27 mouse cellular contexts compared by ENCODE assay signal in the genomic region with DNA sequence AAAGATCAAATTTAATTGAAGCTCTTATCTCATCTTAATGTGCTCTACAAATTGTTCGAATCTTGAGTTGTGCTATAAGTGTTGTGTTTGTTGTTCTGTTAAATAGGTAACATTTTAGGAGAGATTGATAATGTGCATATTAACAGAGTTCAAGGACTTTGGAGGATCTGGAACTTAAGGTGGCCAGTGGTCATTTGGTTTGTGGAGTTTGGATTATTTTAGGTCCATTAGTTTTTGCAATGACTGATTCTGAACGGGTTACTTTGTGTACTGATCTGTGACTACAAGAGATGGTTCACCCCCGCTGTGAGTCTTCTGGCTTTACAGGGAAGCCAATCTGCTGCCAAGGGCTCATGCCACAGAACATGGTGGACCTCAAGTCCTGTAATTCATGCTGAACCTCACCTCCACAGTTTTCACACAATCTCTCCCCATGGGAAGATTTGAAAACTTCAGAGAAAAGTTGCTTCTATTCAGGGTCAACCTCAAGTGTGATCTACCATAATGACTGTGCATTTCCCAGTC. TPM values are rescaled to one million over a fixed set of nuclear protein-coding genes. Genes with fewer than 3 reads are reported as not detected.
A peak's percentile ranks its signal among the peaks of the same experiment; 100 is the strongest.
DNase-seq lines count a peak whose midpoint lies in the region; ATAC-seq and TF ChIP-seq lines count a peak whose summit lies in the region.
"Had no signal": no experiment of that assay in that cellular context is flagged by ENCODE, and none has a peak within 500 bp of the region (broad histone marks: within the 10 kb centered on the region; RNA-seq: fewer than 3 reads in every experiment).

No protein-coding gene starts in this region.

- no peaks in the 10 kb centered on the region for H3K36me3 ChIP-seq in kidney, adult 2 months (ENCODE audit: control insufficient read depth, insufficient read depth, low read length)
- no peaks in the 10 kb centered on the region for H3K36me3 ChIP-seq in kidney, embryonic 14.5 days (ENCODE audit: control insufficient read depth, insufficient read depth, low read length)
- H3K36me3 ChIP-seq: embryonic facial prominence, embryonic 13.5 days; embryonic facial prominence, embryonic 15.5 days; forebrain, embryonic 10.5 days; forebrain, embryonic 12.5 days had no signal

- H3K4me3 ChIP-seq in kidney, adult 2 months (ENCODE audit: insufficient read depth, low read depth, low read length): no peak overlapping the region
- H3K4me3 ChIP-seq in kidney, embryonic 14.5 days (ENCODE audit: low read length): no peak overlapping the region
- H3K4me3 ChIP-seq: embryonic facial prominence, embryonic 13.5 days; embryonic facial prominence, embryonic 15.5 days; erythroblast, embryonic 14.5 days; forebrain, embryonic 10.5 days; forebrain, embryonic 12.5 days had no signal

- no peak for TF ChIP-seq POLR2A in kidney, adult 2 months (IDR thresholded peaks at IDR 0.05; ENCODE audit: low read depth, low read length)

- no peaks in the 10 kb centered on the region for H3K9me3 ChIP-seq in kidney, embryonic 14.5 days (ENCODE audit: control insufficient read depth, low read length)
- H3K9me3 ChIP-seq: embryonic facial prominence, embryonic 13.5 days; embryonic facial prominence, embryonic 15.5 days; forebrain, embryonic 10.5 days; forebrain, embryonic 12.5 days had no signal

- no peak for ATAC-seq in kidney, embryonic 14.5 days (ENCODE audit: low FRiP score, low TSS enrichment)
- ATAC-seq: forebrain, embryonic 14.5 days; forebrain, embryonic 16.5 days had no signal

- H3K4me1 ChIP-seq in kidney, adult 2 months (ENCODE audit: control insufficient read depth, insufficient read depth, low read length): no peaks in the 10 kb centered on the region
- H3K4me1 ChIP-seq in kidney, embryonic 14.5 days (ENCODE audit: control insufficient read depth, insufficient read depth, low read length): no peaks in the 10 kb centered on the region
- H3K4me1 ChIP-seq: embryonic facial prominence, embryonic 13.5 days; embryonic facial prominence, embryonic 15.5 days; forebrain, embryonic 10.5 days; forebrain, embryonic 12.5 days had no signal

- no peak overlapping the region for H3K9ac ChIP-seq in kidney, embryonic 14.5 days (ENCODE audit: low read depth, low read length)
- H3K9ac ChIP-seq: embryonic facial prominence, embryonic 13.5 days; embryonic facial prominence, embryonic 15.5 days; forebrain, embryonic 12.5 days had no signal

- H3K4me2 ChIP-seq in kidney, embryonic 14.5 days (replicated peaks; ENCODE audit: low read depth, low read length): no peak overlapping the region
- H3K4me2 ChIP-seq: embryonic facial prominence, embryonic 13.5 days; embryonic facial prominence, embryonic 15.5 days; forebrain, embryonic 12.5 days had no signal

- H3K27me3 ChIP-seq in kidney, adult 2 months (replicated peaks; ENCODE audit: control insufficient read depth, insufficient read depth, low read length): no peaks in the 10 kb centered on the region
- no peaks in the 10 kb centered on the region for H3K27me3 ChIP-seq in kidney, embryonic 14.5 days (ENCODE audit: control insufficient read depth, insufficient read depth, low read length)
- H3K27me3 ChIP-seq: embryonic facial prominence, embryonic 13.5 days; embryonic facial prominence, embryonic 15.5 days; forebrain, embryonic 12.5 days had no signal

- 47% methylated on average over 3 of the region's 3 CpGs for WGBS in kidney, adult 2 months
- 80% methylated on average over 3 of the region's 3 CpGs for WGBS in kidney, embryonic 14.5 days

- no peak for TF ChIP-seq CTCF in kidney, adult 2 months (conservative IDR thresholded peaks at IDR 0.05; ENCODE audit: insufficient read depth, insufficient read length, low read depth, low read length)

- no peak overlapping the region for H3K27ac ChIP-seq in kidney, adult 2 months (ENCODE audit: insufficient read depth, low read depth, low read length)
- no peak overlapping the region for H3K27ac ChIP-seq in kidney, embryonic 14.5 days (ENCODE audit: low read depth, low read length)
- H3K27ac ChIP-seq: embryonic facial prominence, embryonic 13.5 days; embryonic facial prominence, embryonic 15.5 days; forebrain, embryonic 10.5 days; forebrain, embryonic 12.5 days had no signal

- peak; percentile 41 for DNase-seq in heart, adult 11 months
- no peak for DNase-seq in heart, postnatal 4 days
- DNase-seq in kidney, adult 2 months: peak; percentile 63
- DNase-seq: adrenal gland, adult 2 months; adrenal gland, postnatal 10 days; adrenal gland, postnatal 25 days; cerebellum, adult 11 months; cerebellum, adult 18-20 months; cerebellum, adult 8-10 months; cerebellum, adult 9-11 months; cerebellum, postnatal 36 days; embryo, embryonic 11 days had no signal

RNA-seq across cellular contexts. Expression of a gene that starts 0.7 kb away (rescaled TPM):
- total RNA-seq in heart, postnatal 4 days (2021): not detected
- not detected in 2 replicates for polyA plus RNA-seq in kidney, adult 2 months (2012; rRNA removed)
- polyA plus RNA-seq in kidney, embryonic 14.5 days (2014; fragmentation: Nextera tagmentation; extraction: Ambion mirVana): not detected in 2 replicates
- total RNA-seq: adrenal gland, adult 2 months; adrenal gland, postnatal 10 days; adrenal gland, postnatal 25 days; adrenal gland, postnatal 4 days; common myeloid progenitor, adult 5-6 weeks; ES-E14; MEL had no signal
- polyA plus RNA-seq: adrenal gland, adult 2 months; brain, embryonic 14.5 days; C2C12; embryonic facial prominence, embryonic 11.5 days; embryonic facial prominence, embryonic 13.5 days; erythroblast, embryonic 14.5 days; forebrain, embryonic 10.5 days; forebrain, embryonic 12.5 days; forebrain, embryonic 14.5 days; forebrain, embryonic 16.5 days had no signal

RNA-seq across cellular contexts. Expression of a gene that starts 13.9 kb away (rescaled TPM):
- not detected for total RNA-seq in heart, postnatal 4 days (2021)
- not detected in 2 replicates for polyA plus RNA-seq in kidney, adult 2 months (2012; rRNA removed)
- polyA plus RNA-seq in kidney, embryonic 14.5 days (2014; fragmentation: Nextera tagmentation; extraction: Ambion mirVana): not detected in 2 replicates
- total RNA-seq: adrenal gland, adult 2 months; adrenal gland, postnatal 10 days; adrenal gland, postnatal 25 days; adrenal gland, postnatal 4 days; common myeloid progenitor, adult 5-6 weeks; ES-E14; MEL had no signal
- polyA plus RNA-seq: adrenal gland, adult 2 months; brain, embryonic 14.5 days; C2C12; embryonic facial prominence, embryonic 11.5 days; embryonic facial prominence, embryonic 13.5 days; erythroblast, embryonic 14.5 days; forebrain, embryonic 10.5 days; forebrain, embryonic 12.5 days; forebrain, embryonic 14.5 days; forebrain, embryonic 16.5 days had no signal

RNA-seq across cellular contexts. Expression of a gene that starts 41.5 kb away (rescaled TPM):
- not detected for total RNA-seq in heart, postnatal 4 days (2021)
- polyA plus RNA-seq in kidney, adult 2 months (2012; rRNA removed): 0.05 TPM in 1 of 2 replicates, not detected in the other
- not detected in 2 replicates for polyA plus RNA-seq in kidney, embryonic 14.5 days (2014; fragmentation: Nextera tagmentation; extraction: Ambion mirVana)
- total RNA-seq: adrenal gland, adult 2 months; adrenal gland, postnatal 10 days; adrenal gland, postnatal 25 days; adrenal gland, postnatal 4 days; common myeloid progenitor, adult 5-6 weeks; ES-E14; MEL had no signal
- polyA plus RNA-seq: adrenal gland, adult 2 months; brain, embryonic 14.5 days; C2C12; embryonic facial prominence, embryonic 11.5 days; embryonic facial prominence, embryonic 13.5 days; embryonic facial prominence, embryonic 15.5 days; erythroblast, embryonic 14.5 days; forebrain, embryonic 10.5 days; forebrain, embryonic 12.5 days; forebrain, embryonic 14.5 days; forebrain, embryonic 16.5 days had no signal

RNA-seq across cellular contexts. Expression of a gene that starts 56.2 kb away (rescaled TPM):
- total RNA-seq in heart, postnatal 4 days (2021): not detected
- polyA plus RNA-seq in kidney, adult 2 months (2012; rRNA removed): not detected in 2 replicates
- not detected in 2 replicates for polyA plus RNA-seq in kidney, embryonic 14.5 days (2014; fragmentation: Nextera tagmentation; extraction: Ambion mirVana)
- total RNA-seq: adrenal gland, adult 2 months; adrenal gland, postnatal 10 days; adrenal gland, postnatal 25 days; adrenal gland, postnatal 4 days; common myeloid progenitor, adult 5-6 weeks; ES-E14; MEL had no signal
- polyA plus RNA-seq: adrenal gland, adult 2 months; brain, embryonic 14.5 days; C2C12; embryonic facial prominence, embryonic 13.5 days; embryonic facial prominence, embryonic 15.5 days; erythroblast, embryonic 14.5 days; forebrain, embryonic 10.5 days; forebrain, embryonic 12.5 days; forebrain, embryonic 14.5 days; forebrain, embryonic 16.5 days had no signal
